Mouse (Mus musculus): ENCODE measurements at regions not wholly inside any gene's neighbourhood (a gene's known extent, or its start where the extent isn't known, plus 50 kb on each side); places are given as distances from the start of the nearest gene placed in this dataset.
A peak's percentile ranks its signal among the peaks of the same experiment; 100 is the strongest.

- H3K9ac ChIP-seq: no peak overlapping the region
- H3K4me2 ChIP-seq: no peak overlapping the region
- 53% methylated on average over 3 of the region's 3 CpGs for WGBS (ENCODE audit: insufficient replicate concordance)
- no peaks in the 10 kb centered on the region for H3K4me1 ChIP-seq (replicated peaks)
- H3K36me3 ChIP-seq (replicated peaks): no peaks in the 10 kb centered on the region
- no peak overlapping the region for H3K4me3 ChIP-seq (replicated peaks)
- no peak for ATAC-seq (ENCODE audit: insufficient read depth)
- H3K27me3 ChIP-seq: no peaks in the 10 kb centered on the region
- no peaks in the 10 kb centered on the region for H3K9me3 ChIP-seq (replicated peaks)
- H3K27ac ChIP-seq (replicated peaks): no peak overlapping the region
Measured at GRCm38 (mm10) chr2:21956112-21956963, 271.0 kb upstream of the Myo3a start.

DNA sequence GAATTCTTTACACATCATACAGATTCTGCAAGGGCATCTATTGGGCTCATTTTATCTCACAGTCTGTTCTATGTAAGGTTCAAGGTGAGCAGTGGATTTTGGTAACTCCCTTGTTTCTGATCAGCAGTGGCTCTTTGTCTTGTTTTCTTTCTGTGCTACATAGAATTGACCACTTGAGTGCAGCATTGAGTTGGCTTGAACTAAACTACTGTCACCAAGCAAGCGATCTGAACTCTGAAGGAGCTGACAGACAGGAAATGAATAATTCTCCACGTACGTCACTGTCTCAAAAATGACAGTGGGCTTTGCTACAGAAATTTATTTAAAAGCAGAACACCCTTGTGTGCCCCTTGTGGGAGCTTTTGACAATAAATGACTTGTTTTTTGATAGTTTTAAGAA lies 268.9 kb upstream of the Myo3a start:
- no peaks in the 10 kb centered on the region for H3K27me3 ChIP-seq
- no peak overlapping the region for H3K27ac ChIP-seq (replicated peaks)
- peaks cover 2% of the 10 kb centered on the region for H3K4me1 ChIP-seq (replicated peaks)
- no peaks in the 10 kb centered on the region for H3K9me3 ChIP-seq (replicated peaks)
- 0 out of 2 replicates have a peak overlapping the region, but pooled peaks have one; percentile 0 for H3K4me2 ChIP-seq
- ATAC-seq (ENCODE audit: insufficient read depth): no peak
- 3% methylated on average over 3 of the region's 3 CpGs for WGBS (ENCODE audit: insufficient replicate concordance)
- no peak overlapping the region for H3K4me3 ChIP-seq (replicated peaks)
- no peak overlapping the region for H3K9ac ChIP-seq
- no peaks in the 10 kb centered on the region for H3K36me3 ChIP-seq (replicated peaks)

DNA sequence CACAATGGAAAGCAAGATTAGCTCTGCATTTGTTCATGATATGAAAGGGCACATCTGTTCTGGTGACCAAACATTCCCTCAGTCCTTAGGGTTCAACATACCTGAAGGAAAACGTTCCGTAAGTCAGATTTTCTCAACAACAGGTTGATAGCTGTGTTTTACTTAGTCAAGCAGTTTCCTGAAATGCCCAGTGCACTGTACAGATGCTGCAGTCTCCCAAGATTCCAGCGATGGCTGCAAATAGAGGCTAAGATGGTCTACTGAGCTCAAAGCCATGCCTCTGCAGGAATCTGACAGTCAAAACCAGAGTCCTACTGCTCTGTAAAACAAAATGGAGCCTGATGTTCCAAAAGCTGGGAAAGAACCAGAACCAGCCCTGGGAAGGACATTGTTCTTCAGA lies 268.5 kb upstream of the Myo3a start:
- H3K9ac ChIP-seq: no peak overlapping the region
- ATAC-seq (ENCODE audit: insufficient read depth): no peak
- H3K36me3 ChIP-seq (replicated peaks): no peaks in the 10 kb centered on the region
- no peak overlapping the region for H3K4me3 ChIP-seq (replicated peaks)
- H3K27ac ChIP-seq (replicated peaks): no peak overlapping the region
- WGBS (ENCODE audit: insufficient replicate concordance): 48% methylated on average over 3 of the region's 3 CpGs
- H3K4me1 ChIP-seq (replicated peaks): peaks cover 6% of the 10 kb centered on the region
- no peaks in the 10 kb centered on the region for H3K27me3 ChIP-seq
- H3K4me2 ChIP-seq: 0 out of 2 replicates have a peak overlapping the region, but pooled peaks have one; percentile 0
- H3K9me3 ChIP-seq (replicated peaks): no peaks in the 10 kb centered on the region

DNA sequence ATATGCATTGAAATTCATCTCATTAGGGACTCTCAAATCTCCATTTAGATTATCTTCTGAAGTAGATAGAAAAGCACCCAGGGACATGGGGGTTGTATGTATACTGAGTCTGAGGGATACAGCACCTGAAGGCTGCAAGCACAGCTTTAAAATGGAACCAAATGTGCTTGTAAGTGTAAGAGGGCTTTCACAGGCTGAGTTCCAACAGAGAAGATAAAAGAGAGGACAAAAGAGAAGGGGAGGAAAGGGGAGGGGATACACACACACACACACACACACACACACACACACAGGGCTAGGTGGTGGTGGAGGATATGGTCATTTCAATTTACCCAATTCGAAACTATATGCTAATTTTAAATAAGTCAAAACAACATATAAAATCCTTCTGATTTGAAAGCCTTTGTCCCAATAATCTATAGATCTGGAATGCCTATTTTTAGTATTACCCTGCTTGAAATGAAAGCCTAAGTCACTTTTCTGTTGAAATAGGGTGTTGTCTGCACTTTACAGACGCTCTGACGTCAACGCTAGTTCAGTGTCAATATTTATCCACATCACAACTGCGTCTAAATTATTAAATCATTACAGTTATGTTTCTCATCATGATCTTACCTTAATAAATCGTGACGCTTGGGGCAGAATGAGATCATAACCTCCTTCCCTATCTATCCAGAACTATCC lies 263.8 kb upstream of the Myo3a start:
- no peak overlapping the region for H3K9ac ChIP-seq
- H3K36me3 ChIP-seq (replicated peaks): no peaks in the 10 kb centered on the region
- peaks cover 20% of the 10 kb centered on the region for H3K4me1 ChIP-seq (replicated peaks)
- H3K9me3 ChIP-seq (replicated peaks): no peaks in the 10 kb centered on the region
- ATAC-seq (ENCODE audit: insufficient read depth): peak; percentile 43
- H3K4me2 ChIP-seq: peak overlapping the region; percentile 64
- peak overlapping the region; percentile 31 for H3K4me3 ChIP-seq (replicated peaks)
- H3K27ac ChIP-seq (replicated peaks): peak overlapping the region; percentile 83
- 5% methylated on average over 7 of the region's 7 CpGs for WGBS (ENCODE audit: insufficient replicate concordance)
- no peaks in the 10 kb centered on the region for H3K27me3 ChIP-seq

DNA sequence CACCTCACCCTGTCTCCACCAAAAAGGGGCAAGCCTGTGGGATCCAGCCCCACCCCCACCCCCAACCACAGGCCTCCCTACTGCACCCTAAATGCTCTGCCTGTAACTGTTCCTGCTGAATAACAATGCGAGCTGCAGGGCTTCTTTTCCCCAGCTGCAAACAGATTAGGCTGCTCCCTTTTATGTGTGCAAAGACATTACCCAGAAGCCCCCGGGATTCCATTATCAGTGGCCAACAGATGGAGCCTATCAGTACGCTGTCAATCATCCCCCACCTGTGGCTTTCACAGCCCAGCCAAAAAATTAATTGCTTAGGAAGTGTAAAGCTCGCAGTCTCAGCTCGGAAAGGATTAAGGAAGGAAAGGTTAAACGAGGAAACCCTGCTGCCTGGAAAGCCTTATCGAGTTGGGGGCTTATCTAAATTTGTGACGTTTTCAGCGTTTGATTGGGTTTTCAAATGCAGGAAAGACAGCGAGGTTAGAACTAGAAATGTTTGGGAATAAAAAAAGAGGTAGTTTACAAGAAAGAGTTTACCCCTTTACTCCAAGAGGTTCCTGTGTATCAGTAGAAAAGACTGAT lies 263.2 kb upstream of the Myo3a start:
- WGBS (ENCODE audit: insufficient replicate concordance): under 1% methylated on average over 10 of the region's 10 CpGs
- Histone ChIP-seq H3K9me3 (replicated peaks) (no peaks in the 10 kb centered on the region), H3K27ac (replicated peaks) (peak overlapping the region; percentile 83), H3K27me3 (no peaks in the 10 kb centered on the region), H3K4me3 (replicated peaks) (peak overlapping the region; percentile 31), H3K4me1 (replicated peaks) (peaks cover 20% of the 10 kb centered on the region), H3K4me2 (peak overlapping the region; percentile 64), H3K9ac (no peak overlapping the region), H3K36me3 (replicated peaks) (no peaks in the 10 kb centered on the region)
- ATAC-seq (ENCODE audit: insufficient read depth): peak; percentile 94

GRCm38 (mm10) chr2:21970774-21971406 lies 256.4 kb upstream of the Myo3a start:
- no peaks in the 10 kb centered on the region for H3K9me3 ChIP-seq (replicated peaks)
- no peak overlapping the region for H3K9ac ChIP-seq
- no peaks in the 10 kb centered on the region for H3K27me3 ChIP-seq
- H3K36me3 ChIP-seq (replicated peaks): no peaks in the 10 kb centered on the region
- H3K27ac ChIP-seq (replicated peaks): no peak overlapping the region
- H3K4me1 ChIP-seq (replicated peaks): no peaks in the 10 kb centered on the region
- no peak for ATAC-seq (ENCODE audit: insufficient read depth)
- no peak overlapping the region for H3K4me3 ChIP-seq (replicated peaks)
- H3K4me2 ChIP-seq: no peak overlapping the region
- 24% methylated on average over 1 of the region's 1 CpGs for WGBS (ENCODE audit: insufficient replicate concordance)

GRCm38 (mm10) chr2:21974599-21974998 lies 252.7 kb upstream of the Myo3a start:
- Histone ChIP-seq H3K4me2 (no peak overlapping the region), H3K9me3 (replicated peaks) (no peaks in the 10 kb centered on the region), H3K9ac (no peak overlapping the region), H3K27ac (replicated peaks) (no peak overlapping the region), H3K4me1 (replicated peaks) (no peaks in the 10 kb centered on the region), H3K36me3 (replicated peaks) (no peaks in the 10 kb centered on the region), H3K27me3 (no peaks in the 10 kb centered on the region), H3K4me3 (replicated peaks) (no peak overlapping the region)
- 32% methylated on average over 3 of the region's 3 CpGs for WGBS (ENCODE audit: insufficient replicate concordance)
- peak; percentile 42; the same call in 1 of the 2 replicates for ATAC-seq (ENCODE audit: insufficient read depth)

DNA sequence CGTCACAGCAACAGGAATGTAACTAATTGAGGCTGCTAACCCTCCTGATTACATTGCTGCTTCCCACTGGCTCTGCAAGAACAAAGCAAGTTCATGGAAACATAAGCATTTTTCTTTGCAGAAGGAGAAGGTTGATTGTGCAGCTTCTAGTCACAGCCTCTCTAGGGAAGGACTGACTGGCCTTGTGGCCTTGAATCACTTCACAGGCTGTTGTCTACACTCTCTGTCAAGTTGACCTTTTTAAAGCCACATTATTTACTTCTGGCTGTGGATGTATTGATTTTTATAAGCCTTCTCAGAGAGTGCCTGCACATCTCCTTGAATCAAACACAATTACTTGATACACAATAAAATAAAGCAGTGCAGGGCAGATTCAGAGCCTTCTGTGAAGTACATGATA lies 251.8 kb upstream of the Myo3a start:
- Histone ChIP-seq H3K4me1 (replicated peaks) (no peaks in the 10 kb centered on the region), H3K27ac (replicated peaks) (no peak overlapping the region), H3K9ac (no peak overlapping the region), H3K4me2 (no peak overlapping the region), H3K9me3 (replicated peaks) (no peaks in the 10 kb centered on the region), H3K36me3 (replicated peaks) (no peaks in the 10 kb centered on the region), H3K4me3 (replicated peaks) (no peak overlapping the region), H3K27me3 (no peaks in the 10 kb centered on the region)
- ATAC-seq (ENCODE audit: insufficient read depth): no peak
- WGBS (ENCODE audit: insufficient replicate concordance): 33% methylated on average over 1 of the region's 1 CpGs

GRCm38 (mm10) chr2:21976337-21976736 lies 251.0 kb upstream of the Myo3a start:
- no peak for ATAC-seq (ENCODE audit: insufficient read depth)

GRCm38 (mm10) chr2:21976831-21977230 lies 250.5 kb upstream of the Myo3a start:
- H3K27ac ChIP-seq (replicated peaks): no peak overlapping the region
- WGBS (ENCODE audit: insufficient replicate concordance): 73% methylated on average over 2 of the region's 2 CpGs
- no peak overlapping the region for H3K9ac ChIP-seq
- no peaks in the 10 kb centered on the region for H3K27me3 ChIP-seq
- H3K4me1 ChIP-seq (replicated peaks): no peaks in the 10 kb centered on the region
- H3K9me3 ChIP-seq (replicated peaks): no peaks in the 10 kb centered on the region
- H3K4me3 ChIP-seq (replicated peaks): no peak overlapping the region
- no peak for ATAC-seq (ENCODE audit: insufficient read depth)
- no peaks in the 10 kb centered on the region for H3K36me3 ChIP-seq (replicated peaks)
- H3K4me2 ChIP-seq: no peak overlapping the region

More at GRCm38 (mm10) chr2:21976337-21976736, 251.0 kb upstream of the Myo3a start:
- H3K36me3 ChIP-seq (replicated peaks): no peaks in the 10 kb centered on the region
- no peak overlapping the region for H3K9ac ChIP-seq
- H3K27ac ChIP-seq (replicated peaks): no peak overlapping the region
- no peaks in the 10 kb centered on the region for H3K4me1 ChIP-seq (replicated peaks)
- H3K4me2 ChIP-seq: no peak overlapping the region
- no peaks in the 10 kb centered on the region for H3K9me3 ChIP-seq (replicated peaks)
- no peak overlapping the region for H3K4me3 ChIP-seq (replicated peaks)
- no peaks in the 10 kb centered on the region for H3K27me3 ChIP-seq

DNA sequence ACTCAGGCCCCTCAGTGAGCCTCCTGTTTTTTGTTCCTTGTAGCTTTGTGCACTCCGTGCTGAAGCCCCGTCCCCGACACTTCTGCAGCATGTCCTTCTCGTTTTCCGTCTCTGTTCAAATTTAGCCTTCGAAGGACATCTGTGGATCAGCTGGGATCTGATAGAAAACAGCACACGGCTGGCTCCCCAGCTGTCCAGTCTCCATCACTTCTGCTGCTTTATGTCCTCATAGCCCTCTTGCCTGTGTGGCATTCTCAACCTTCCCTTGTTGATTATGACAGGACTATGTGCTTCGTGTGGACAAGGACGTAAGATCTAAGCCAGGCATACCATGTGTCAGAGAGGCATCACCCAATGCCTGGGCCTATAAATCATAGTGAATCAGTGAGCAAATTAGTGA lies 247.1 kb upstream of the Myo3a start:
- ATAC-seq (ENCODE audit: insufficient read depth): no peak
- Histone ChIP-seq H3K9me3 (replicated peaks) (no peaks in the 10 kb centered on the region), H3K27ac (replicated peaks) (no peak overlapping the region), H3K27me3 (no peaks in the 10 kb centered on the region), H3K4me1 (replicated peaks) (no peaks in the 10 kb centered on the region), H3K36me3 (replicated peaks) (no peaks in the 10 kb centered on the region), H3K9ac (no peak overlapping the region), H3K4me3 (replicated peaks) (no peak overlapping the region), H3K4me2 (no peak overlapping the region)
- 60% methylated on average over 9 of the region's 9 CpGs for WGBS (ENCODE audit: insufficient replicate concordance)

Data from liver, embryonic 15.5 days (tissue).